Mouse (Mus musculus): Measurements from ENCODE around the gene Mrps35. TPM values are rescaled to one million over a fixed set of nuclear protein-coding genes. Genes with fewer than 3 reads are reported as not detected.
A peak's percentile ranks its signal among the peaks of the same experiment; 100 is the strongest.

The Mrps35 gene
- polyA plus RNA-seq, 1 experiment from 2014 or later, result 62.5 TPM

GRCm38 (mm10) chr6:147106716-147107115, 64.2 kb downstream of the Mrps35 start:
- peaks cover 29% of the 10 kb centered on the region for H3K36me3 ChIP-seq (replicated peaks; ENCODE audit: insufficient read depth, low read length)
- H3K27me3 ChIP-seq (ENCODE audit: insufficient read depth, low read length), result no peaks in the 10 kb centered on the region
- TF ChIP-seq EP300 (IDR thresholded peaks at IDR 0.05; ENCODE audit: low read depth) (no peak), CTCF (IDR thresholded peaks at IDR 0.05; ENCODE audit: low read depth) (no peak)
- no peaks in the 10 kb centered on the region for H3K4me1 ChIP-seq (ENCODE audit: insufficient read depth)
- no peak overlapping the region for H3K27ac ChIP-seq (ENCODE audit: low read depth)
- ATAC-seq, result no peak
- H3K4me3 ChIP-seq (ENCODE audit: low read depth, low read length), result no peak overlapping the region
- H3K9me3 ChIP-seq (ENCODE audit: low read length), result no peaks in the 10 kb centered on the region
- WGBS (ENCODE audit: insufficient replicate concordance), result 83% methylated on average over 6 of the region's 6 CpGs
- no peak for DNase-seq
- H3K9ac ChIP-seq (replicated peaks), result no peak overlapping the region
- no peak overlapping the region for H3K4me2 ChIP-seq (ENCODE audit: low read depth, low read length)

- ATAC-seq, result no peak
- Histone ChIP-seq H3K9me3 (ENCODE audit: low read length) (no peaks in the 10 kb centered on the region), H3K36me3 (replicated peaks; ENCODE audit: insufficient read depth, low read length) (peaks cover 25% of the 10 kb centered on the region), H3K4me3 (ENCODE audit: low read depth, low read length) (no peak overlapping the region), H3K27ac (ENCODE audit: low read depth) (no peak overlapping the region), H3K27me3 (ENCODE audit: insufficient read depth, low read length) (no peaks in the 10 kb centered on the region), H3K4me2 (ENCODE audit: low read depth, low read length) (no peak overlapping the region), H3K4me1 (ENCODE audit: insufficient read depth) (no peaks in the 10 kb centered on the region), H3K9ac (replicated peaks) (no peak overlapping the region)
- TF ChIP-seq EP300 (IDR thresholded peaks at IDR 0.05; ENCODE audit: low read depth) (no peak), CTCF (IDR thresholded peaks at IDR 0.05; ENCODE audit: low read depth) (no peak)
- WGBS (ENCODE audit: insufficient replicate concordance), result 82% methylated on average over 7 of the region's 7 CpGs
- no peak for DNase-seq
Observed at GRCm38 (mm10) chr6:147109283-147109682, 66.7 kb downstream of the Mrps35 start.

GRCm38 (mm10) chr6:147116579-147116978, 74.0 kb downstream of the Mrps35 start:
- no peak overlapping the region for H3K27ac ChIP-seq (ENCODE audit: low read depth)
- TF ChIP-seq EP300 (IDR thresholded peaks at IDR 0.05; ENCODE audit: low read depth) (no peak), CTCF (IDR thresholded peaks at IDR 0.05; ENCODE audit: low read depth) (peak; percentile 80)
- H3K36me3 ChIP-seq (replicated peaks; ENCODE audit: insufficient read depth, low read length), result no peaks in the 10 kb centered on the region
- no peak overlapping the region for H3K9ac ChIP-seq (replicated peaks)
- WGBS (ENCODE audit: insufficient replicate concordance), result 8% methylated on average over 10 of the region's 10 CpGs
- H3K9me3 ChIP-seq (ENCODE audit: low read length), result no peaks in the 10 kb centered on the region
- DNase-seq (peak; percentile 82), ATAC-seq (no peak)
- H3K4me2 ChIP-seq (ENCODE audit: low read depth, low read length), result no peak overlapping the region
- no peaks in the 10 kb centered on the region for H3K4me1 ChIP-seq (ENCODE audit: insufficient read depth)
- no peaks in the 10 kb centered on the region for H3K27me3 ChIP-seq (ENCODE audit: insufficient read depth, low read length)
- H3K4me3 ChIP-seq (ENCODE audit: low read depth, low read length), result no peak overlapping the region

GRCm38 (mm10) chr6:147117764-147118163, 75.2 kb downstream of the Mrps35 start:
- WGBS (ENCODE audit: insufficient replicate concordance), result 79% methylated on average over 7 of the region's 7 CpGs
- Histone ChIP-seq H3K27ac (ENCODE audit: low read depth) (no peak overlapping the region), H3K4me3 (ENCODE audit: low read depth, low read length) (no peak overlapping the region), H3K36me3 (replicated peaks; ENCODE audit: insufficient read depth, low read length) (no peaks in the 10 kb centered on the region), H3K9me3 (ENCODE audit: low read length) (no peaks in the 10 kb centered on the region), H3K27me3 (ENCODE audit: insufficient read depth, low read length) (no peaks in the 10 kb centered on the region), H3K4me1 (ENCODE audit: insufficient read depth) (no peaks in the 10 kb centered on the region), H3K9ac (replicated peaks) (no peak overlapping the region), H3K4me2 (ENCODE audit: low read depth, low read length) (no peak overlapping the region)
- DNase-seq (no peak), ATAC-seq (no peak)
- TF ChIP-seq EP300 (IDR thresholded peaks at IDR 0.05; ENCODE audit: low read depth) (no peak), CTCF (IDR thresholded peaks at IDR 0.05; ENCODE audit: low read depth) (no peak)

- Histone ChIP-seq H3K27ac (ENCODE audit: low read depth) (no peak overlapping the region), H3K36me3 (replicated peaks; ENCODE audit: insufficient read depth, low read length) (no peaks in the 10 kb centered on the region)
Observed at GRCm38 (mm10) chr6:147118190-147118589, 75.6 kb downstream of the Mrps35 start.

GRCm38 (mm10) chr6:147121320-147121719, 78.8 kb downstream of the Mrps35 start:
- Histone ChIP-seq H3K36me3 (replicated peaks; ENCODE audit: insufficient read depth, low read length) (no peaks in the 10 kb centered on the region), H3K9ac (replicated peaks) (no peak overlapping the region), H3K27ac (ENCODE audit: low read depth) (no peak overlapping the region), H3K4me3 (ENCODE audit: low read depth, low read length) (no peak overlapping the region), H3K27me3 (ENCODE audit: insufficient read depth, low read length) (no peaks in the 10 kb centered on the region), H3K9me3 (ENCODE audit: low read length) (no peaks in the 10 kb centered on the region), H3K4me1 (ENCODE audit: insufficient read depth) (no peaks in the 10 kb centered on the region), H3K4me2 (ENCODE audit: low read depth, low read length) (no peak overlapping the region)
- ATAC-seq (no peak), DNase-seq (no peak)
- 32% methylated on average over 6 of the region's 6 CpGs for WGBS (ENCODE audit: insufficient replicate concordance)
- TF ChIP-seq EP300 (IDR thresholded peaks at IDR 0.05; ENCODE audit: low read depth), result no peak
- no peak for TF ChIP-seq CTCF (IDR thresholded peaks at IDR 0.05; ENCODE audit: low read depth)

More at GRCm38 (mm10) chr6:147118190-147118589, 75.6 kb downstream of the Mrps35 start:
- Histone ChIP-seq H3K4me1 (ENCODE audit: insufficient read depth) (no peaks in the 10 kb centered on the region), H3K27me3 (ENCODE audit: insufficient read depth, low read length) (no peaks in the 10 kb centered on the region), H3K4me2 (ENCODE audit: low read depth, low read length) (no peak overlapping the region), H3K4me3 (ENCODE audit: low read depth, low read length) (no peak overlapping the region), H3K9ac (replicated peaks) (no peak overlapping the region), H3K9me3 (ENCODE audit: low read length) (no peaks in the 10 kb centered on the region)
- no peak for ATAC-seq
- WGBS (ENCODE audit: insufficient replicate concordance), result 79% methylated on average over 3 of the region's 3 CpGs
- TF ChIP-seq CTCF (IDR thresholded peaks at IDR 0.05; ENCODE audit: low read depth) (no peak), EP300 (IDR thresholded peaks at IDR 0.05; ENCODE audit: low read depth) (no peak)
- no peak for DNase-seq

Other genes starting within 250 kb of the Mrps35 start
- gene Arntl2, start 246.7 kb upstream of the Mrps35 start, polyA plus RNA-seq (2015; fragmentation: Nextera tagmentation; extraction: Ambion mirVana), result 0.17 and 0.72 TPM in 2 replicates
- not detected in 2 replicates for gene Smco2, start 192.7 kb upstream of the Mrps35 start, polyA plus RNA-seq (2015; fragmentation: Nextera tagmentation; extraction: Ambion mirVana)
- gene Ppfibp1, start 154.3 kb upstream of the Mrps35 start, polyA plus RNA-seq (2015; fragmentation: Nextera tagmentation; extraction: Ambion mirVana), result 8.9 and 11.3 TPM in 2 replicates
- gene 1700034J05Rik, start 88.3 kb upstream of the Mrps35 start, polyA plus RNA-seq (2015; fragmentation: Nextera tagmentation; extraction: Ambion mirVana), result 0.05 TPM in 1 of 2 replicates, not detected in the other
- 0.14 and 0.19 TPM in 2 replicates for gene Rep15, start 10.2 kb upstream of the Mrps35 start, polyA plus RNA-seq (2015; fragmentation: Nextera tagmentation; extraction: Ambion mirVana)
- 0.15 TPM in 1 of 2 replicates, not detected in the other for gene Mansc4, start 44.3 kb downstream of the Mrps35 start, polyA plus RNA-seq (2015; fragmentation: Nextera tagmentation; extraction: Ambion mirVana)
- gene Klhl42, start 48.6 kb downstream of the Mrps35 start, polyA plus RNA-seq (2015; fragmentation: Nextera tagmentation; extraction: Ambion mirVana), result 1.4 and 1.6 TPM in 2 replicates
- gene Pthlh, start 221.4 kb downstream of the Mrps35 start, polyA plus RNA-seq (2015; fragmentation: Nextera tagmentation; extraction: Ambion mirVana), result not detected in 2 replicates